Mouse (Mus musculus) small intestine, adult 2 months (tissue): ENCODE data around the gene Nedd9. TPM values are rescaled to one million over a fixed set of nuclear protein-coding genes. Genes with fewer than 3 reads are reported as not detected.

Experiments used
- H3K27ac ChIP-seq: fragments of 200-500 bp; 2 replicates; pipeline ENCODE4 v1.5.1; 2012; ENCODE audit warnings: low read depth, low read length, control low read depth, inconsistent platforms; ENCODE audit not compliant: insufficient read depth
- H3K27me3 ChIP-seq: fragments of 200-500 bp; 2 replicates; pipeline ENCODE4 v1.6.1; 2012; ENCODE audit warnings: mild to moderate bottlenecking, moderate library complexity, low read length, inconsistent platforms; ENCODE audit not compliant: control insufficient read depth, insufficient read depth
- H3K36me3 ChIP-seq: fragments of 200-500 bp; 2 replicates; pipeline ENCODE4 v1.6.1; 2012; ENCODE audit warnings: mild to moderate bottlenecking, low read length, control low read depth, inconsistent platforms; ENCODE audit not compliant: control insufficient read depth, insufficient read depth
- H3K4me1 ChIP-seq: fragments of 200-500 bp; 2 replicates; pipeline ENCODE4 v1.6.1; 2012; ENCODE audit warnings: low read length, inconsistent platforms, mixed read lengths; ENCODE audit not compliant: control insufficient read depth, insufficient read depth, insufficient read length
- H3K4me3 ChIP-seq: fragments of 200-500 bp; 2 replicates; pipeline ENCODE4 v1.5.1; 2012; ENCODE audit warnings: low read depth, mild to moderate bottlenecking, control low read depth, inconsistent platforms, low read length, moderate library complexity
- CTCF ChIP-seq: fragments of 200-500 bp; IDR thresholded peaks from 2 replicates; pipeline ENCODE4 v1.5.1; 2012; ENCODE audit warnings: low read depth, mild to moderate bottlenecking, control low read depth, inconsistent platforms, low read length, moderate library complexity, mixed read lengths; ENCODE audit not compliant: insufficient replicate concordance, insufficient read length; ENCODE audit errors: extremely low read depth
- POLR2A ChIP-seq: fragments of 200-500 bp; IDR thresholded peaks from 2 replicates; pipeline ENCODE4 v1.6.1; 2012; ENCODE audit warnings: low read depth, mild to moderate bottlenecking, control low read depth, inconsistent platforms, low read length, moderate library complexity
- WGBS: fragments of 180-500 bp; shearing (Covaris S2); methylation state at CpG from one replicate; pipeline ENCODE4 v1.1.7; 2018; 5-methylcytosine and 5-hydroxymethylcytosine counted together
- polyA plus RNA-seq: library from polyadenylated mRNA; depleted of rRNA; stranded (reverse); fragments of >200 nt; gene quantifications from 2 replicates; pipeline ENCODE4 v1.2.3, GENCODE M21; 2012

Nedd9 gene
- polyA plus RNA-seq, 1 experiment = 18.1 TPM

DNA sequence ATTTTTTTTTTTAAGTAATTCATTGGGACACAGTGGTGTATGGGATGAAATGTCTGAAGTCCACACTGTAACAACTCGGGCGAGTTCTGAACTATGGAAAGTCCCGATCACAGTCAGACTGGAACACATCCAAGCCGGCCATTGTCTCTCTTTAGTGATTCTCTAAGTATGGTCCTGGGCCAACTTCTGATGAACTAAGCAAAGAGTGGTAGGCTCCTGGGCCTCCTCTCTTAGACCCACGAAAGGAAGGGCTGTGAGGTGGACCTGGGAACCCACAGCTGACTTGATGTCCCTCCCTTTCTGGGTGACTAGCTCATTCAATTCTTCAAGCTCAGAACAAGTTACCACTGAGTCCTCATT lies 152.5 kb downstream of the Nedd9 start:
- no peak for TF ChIP-seq POLR2A
- TF ChIP-seq CTCF = no peak
- no peak overlapping the region for H3K4me3 ChIP-seq
- no peaks in the 10 kb centered on the region for H3K27me3 ChIP-seq
- peaks cover 48% of the 10 kb centered on the region for H3K4me1 ChIP-seq
- WGBS = 9% methylated on average over 5 of the region's 5 CpGs
- H3K27ac ChIP-seq = peak overlapping the region; percentile 99
- peaks cover 36% of the 10 kb centered on the region for H3K36me3 ChIP-seq

DNA sequence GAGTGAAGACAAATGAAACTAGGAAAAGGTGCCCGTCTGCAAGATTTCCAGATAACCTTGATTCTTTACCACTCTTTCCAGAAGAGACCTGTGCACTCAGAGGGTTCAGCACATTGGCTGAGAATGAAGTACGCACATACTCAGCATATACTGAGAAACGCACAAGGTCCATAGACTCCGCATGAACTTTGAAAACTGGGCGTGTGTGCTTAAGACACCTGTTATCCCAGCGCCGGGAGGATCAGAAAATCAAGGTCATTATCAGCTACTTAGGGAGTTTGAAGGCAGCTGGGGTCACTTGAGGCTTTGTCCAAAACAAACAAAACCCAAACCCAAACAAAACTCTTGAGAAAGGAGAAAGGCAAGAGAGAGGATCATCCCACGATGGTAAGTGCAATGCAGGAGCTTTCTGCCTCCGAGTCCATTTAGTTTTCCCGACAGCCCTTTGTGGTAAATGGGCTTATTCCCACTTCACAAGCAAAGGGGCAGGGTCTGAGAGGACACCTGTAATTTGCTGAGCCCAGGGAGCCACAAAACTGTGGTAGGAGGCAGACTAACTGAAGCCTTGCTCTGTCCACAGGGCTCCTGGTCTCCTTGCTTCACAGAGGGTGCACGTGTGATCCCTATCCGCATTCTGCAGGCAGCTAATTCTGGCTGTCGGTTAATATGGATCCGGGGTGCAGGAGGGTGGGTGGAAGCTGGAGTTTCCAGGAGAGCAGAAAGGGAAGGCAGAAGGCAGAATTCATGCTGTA lies 153.1 kb downstream of the Nedd9 start:
- peaks cover 51% of the 10 kb centered on the region for H3K4me1 ChIP-seq
- no peaks in the 10 kb centered on the region for H3K27me3 ChIP-seq
- H3K36me3 ChIP-seq = peaks cover 34% of the 10 kb centered on the region
- H3K4me3 ChIP-seq = peak overlapping the region; percentile 31
- 20% methylated on average over 14 of the region's 14 CpGs for WGBS
- peak overlapping the region; percentile 99 for H3K27ac ChIP-seq
- no peak for TF ChIP-seq POLR2A
- TF ChIP-seq CTCF = no peak

DNA sequence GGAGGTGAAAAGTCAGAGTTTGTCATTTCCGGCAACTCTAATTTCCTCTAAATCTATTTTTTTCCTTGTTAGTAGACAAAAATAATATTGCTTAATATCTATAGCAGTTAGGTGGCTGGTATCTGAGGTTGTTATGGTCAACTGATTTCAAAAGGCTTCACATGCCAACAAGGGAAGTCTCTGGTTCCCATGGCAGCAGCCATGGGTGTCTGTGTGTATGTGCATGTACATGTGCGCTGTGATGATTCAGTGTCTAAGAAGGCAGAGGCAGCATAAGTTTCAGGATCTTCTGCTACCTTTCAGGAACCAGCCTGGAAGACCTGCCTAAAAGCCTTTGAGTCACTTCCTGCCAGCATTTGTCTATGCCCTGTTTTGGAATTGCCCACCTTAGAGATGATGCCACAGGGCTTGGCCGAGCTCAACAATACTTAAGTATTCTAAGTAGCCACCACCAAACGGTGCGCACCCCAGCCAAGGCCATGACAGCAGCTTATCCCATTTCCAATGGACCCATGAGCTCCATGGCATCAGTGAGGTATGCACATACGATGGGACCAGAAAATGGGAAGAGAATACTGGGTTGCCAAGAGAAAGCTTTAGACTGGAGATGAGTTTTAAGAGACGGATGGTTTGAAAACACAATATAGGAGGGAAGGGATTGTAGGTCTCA lies 155.4 kb downstream of the Nedd9 start:
- H3K36me3 ChIP-seq = peaks cover 18% of the 10 kb centered on the region
- no peak overlapping the region for H3K4me3 ChIP-seq
- WGBS = 87% methylated on average over 7 of the region's 7 CpGs
- peaks cover 55% of the 10 kb centered on the region for H3K4me1 ChIP-seq
- H3K27ac ChIP-seq = no peak overlapping the region
- TF ChIP-seq CTCF (no peak), POLR2A (no peak)
- H3K27me3 ChIP-seq = no peaks in the 10 kb centered on the region

DNA sequence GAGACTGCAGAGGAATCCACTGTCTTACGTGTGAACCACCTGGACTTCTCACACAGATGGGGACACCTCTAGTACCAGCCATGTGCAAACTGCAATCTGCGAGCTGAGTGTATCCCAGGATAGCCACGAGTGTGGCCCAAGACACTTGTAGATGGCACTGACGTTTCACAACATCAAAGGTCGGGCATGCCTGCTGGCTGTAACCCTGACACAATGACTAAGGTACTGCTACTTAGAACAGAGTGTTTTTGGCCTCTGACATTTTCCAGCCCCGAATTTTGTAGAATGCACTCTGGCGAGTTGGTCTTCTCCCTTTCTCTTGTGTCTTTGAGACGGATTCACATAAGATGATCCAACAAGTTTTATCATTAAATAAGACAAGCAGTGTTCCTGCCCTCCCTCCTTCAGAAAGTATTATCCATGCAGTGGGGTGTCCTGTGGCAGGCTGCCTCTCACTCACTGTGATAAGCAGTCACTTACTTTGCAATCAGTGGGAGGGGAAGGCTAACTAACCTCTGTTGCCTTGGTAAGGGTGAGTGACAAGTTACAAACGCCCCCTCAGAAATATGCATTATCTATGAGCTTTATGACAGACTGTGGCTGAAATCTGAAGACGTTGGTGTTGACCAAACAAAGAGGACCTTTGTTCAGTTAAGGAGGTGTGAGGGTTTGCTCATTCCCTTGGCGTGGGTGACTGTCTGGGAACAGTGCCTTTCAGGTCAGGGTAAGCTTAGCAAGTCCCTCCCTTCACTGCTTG lies 156.4 kb downstream of the Nedd9 start:
- peaks cover 51% of the 10 kb centered on the region for H3K4me1 ChIP-seq
- peaks cover 16% of the 10 kb centered on the region for H3K36me3 ChIP-seq
- H3K4me3 ChIP-seq = no peak overlapping the region
- 45% methylated on average over 11 of the region's 11 CpGs for WGBS
- H3K27me3 ChIP-seq = no peaks in the 10 kb centered on the region
- TF ChIP-seq POLR2A (no peak), CTCF (no peak)
- H3K27ac ChIP-seq = peak overlapping the region; percentile 43; the same call in 1 of the 2 replicates

DNA sequence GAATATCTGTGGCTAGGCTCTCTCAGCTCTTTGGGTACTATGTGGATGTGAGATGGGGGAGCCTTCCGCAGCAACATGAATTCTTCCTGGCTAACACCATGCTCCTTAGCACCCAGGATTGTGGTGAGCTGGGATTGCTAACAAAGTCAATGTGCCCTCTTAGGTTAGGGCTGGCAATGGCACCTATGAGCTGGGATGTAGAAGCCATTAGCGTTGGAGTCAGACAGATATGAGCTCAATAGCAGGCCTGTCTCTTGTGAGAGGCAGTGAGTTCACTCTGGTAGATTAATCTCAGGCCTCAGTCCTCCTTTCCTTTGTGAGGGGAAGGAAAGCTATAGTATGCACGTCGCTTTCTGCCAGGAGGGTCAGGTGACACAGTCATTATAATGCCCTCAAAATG lies 157.1 kb downstream of the Nedd9 start:
- no peaks in the 10 kb centered on the region for H3K27me3 ChIP-seq
- H3K36me3 ChIP-seq = peaks cover 16% of the 10 kb centered on the region
- TF ChIP-seq POLR2A = no peak
- no peak for TF ChIP-seq CTCF
- 83% methylated on average over 4 of the region's 4 CpGs for WGBS
- H3K4me3 ChIP-seq = no peak overlapping the region
- H3K4me1 ChIP-seq = peaks cover 45% of the 10 kb centered on the region
- no peak overlapping the region for H3K27ac ChIP-seq

DNA sequence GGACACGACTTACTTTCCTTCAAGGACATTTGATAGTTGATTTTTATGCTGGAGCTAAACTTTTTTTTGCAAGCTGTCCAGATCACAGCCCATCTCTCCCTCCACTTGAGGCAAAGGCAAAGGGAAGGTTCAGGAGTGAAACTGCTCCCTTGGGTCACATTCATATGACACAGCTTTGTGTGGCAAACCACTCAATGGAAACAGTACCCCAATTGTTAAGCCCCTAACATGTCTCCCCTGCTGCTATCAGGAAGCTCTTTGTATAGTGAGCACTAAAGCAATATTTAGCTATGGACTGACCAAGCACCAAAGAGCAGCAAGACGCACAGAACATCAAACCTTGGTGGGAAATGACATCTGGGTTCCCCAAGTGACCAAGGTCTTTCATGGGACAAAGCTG lies 158.7 kb downstream of the Nedd9 start:
- 75% methylated on average over 2 of the region's 2 CpGs for WGBS
- no peak overlapping the region for H3K27ac ChIP-seq
- TF ChIP-seq POLR2A = no peak
- no peak for TF ChIP-seq CTCF
- H3K4me1 ChIP-seq = peaks cover 37% of the 10 kb centered on the region
- no peak overlapping the region for H3K4me3 ChIP-seq
- peaks cover 21% of the 10 kb centered on the region for H3K36me3 ChIP-seq
- no peaks in the 10 kb centered on the region for H3K27me3 ChIP-seq

DNA sequence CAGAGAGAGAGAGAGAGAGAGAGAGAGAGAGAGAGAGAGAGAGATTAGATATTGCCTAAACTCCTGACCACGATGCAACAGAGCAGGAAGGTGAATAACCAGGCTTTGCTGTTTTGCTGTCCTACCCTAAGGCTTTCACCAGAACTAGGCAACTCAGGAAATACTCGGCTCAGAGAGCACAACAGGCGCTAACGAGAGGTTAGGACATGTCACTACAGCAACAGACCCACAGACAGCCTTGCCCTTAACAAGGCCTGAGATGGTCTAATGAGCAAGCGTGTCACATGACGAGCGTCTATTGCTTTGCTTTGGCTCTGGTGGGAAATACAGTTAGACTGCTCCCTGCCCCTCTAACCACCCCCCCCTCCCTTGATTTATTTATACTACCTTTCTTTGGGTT lies 159.6 kb downstream of the Nedd9 start:
- TF ChIP-seq POLR2A = no peak
- TF ChIP-seq CTCF = no peak
- no peak overlapping the region for H3K4me3 ChIP-seq
- H3K4me1 ChIP-seq = peaks cover 33% of the 10 kb centered on the region
- 77% methylated on average over 7 of the region's 7 CpGs for WGBS
- H3K36me3 ChIP-seq = peaks cover 22% of the 10 kb centered on the region
- H3K27ac ChIP-seq = no peak overlapping the region
- H3K27me3 ChIP-seq = no peaks in the 10 kb centered on the region
